Mouse (Mus musculus): ENCODE measurements at regions not wholly inside any gene's neighbourhood (a gene's known extent, or its start where the extent isn't known, plus 50 kb on each side); places are given as distances from the start of the nearest gene placed in this dataset.

- TF ChIP-seq EP300 (IDR thresholded peaks at IDR 0.05; ENCODE audit: insufficient read depth, low read depth, low read length) (no peak), POLR2A (IDR thresholded peaks at IDR 0.05; ENCODE audit: insufficient read depth, low read depth, low read length) (no peak), CTCF (IDR thresholded peaks at IDR 0.05) (no peak)
Measured at GRCm38 (mm10) chr13:3712088-3712487, 78.3 kb downstream of the Asb13 start.

Measured in heart, adult 2 months (tissue).